Mouse (Mus musculus): ENCODE results near the gene Mag.
"Not testable (repeated sequence)": the region's sequence is repeated elsewhere in the genome, so short reads cannot be mapped to it uniquely, and the experiment has no call there.

DNA sequence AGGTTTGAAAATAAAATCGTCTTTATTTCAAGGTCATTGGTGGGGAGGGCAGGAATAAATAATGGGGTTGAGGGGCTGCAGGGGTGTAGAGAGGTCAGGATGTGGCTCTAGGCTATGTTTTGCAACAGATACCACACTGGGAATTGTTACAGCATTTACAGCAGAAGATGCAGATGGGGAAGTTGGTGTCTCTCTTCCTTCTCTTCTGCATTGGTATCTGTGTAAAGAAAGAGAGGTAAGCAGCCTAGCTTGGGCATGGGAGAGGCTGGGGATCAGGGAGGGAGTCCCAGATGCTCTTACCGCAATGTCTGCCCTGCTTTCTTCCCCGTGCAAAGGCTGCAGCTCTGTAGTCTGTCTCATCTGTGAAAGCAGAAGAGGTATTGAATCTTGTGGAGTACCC, 27.7 kb upstream of the Mag start:
- TF ChIP-seq POLR2A (IDR thresholded peaks at IDR 0.05; ENCODE audit: low read depth, low read length); CTCF (IDR thresholded peaks at IDR 0.05; ENCODE audit: extremely low read depth, insufficient read length, insufficient replicate concordance, low read depth, low read length): not testable (repeated sequence)

Measured in small intestine, adult 2 months (tissue).